Mouse (Mus musculus) heart, adult 18-20 months (tissue): ENCODE measurements around the gene Hspb1. TPM values are rescaled to one million over a fixed set of nuclear protein-coding genes. Genes with fewer than 3 reads are reported as not detected.

Experiments used
- DNase-seq, 2 experiments: peaks; one replicate each; pipeline ENCODE4 v3.0.0; 2021 to 2022; ENCODE audit warnings: mixed read lengths in 1 of 2
- total RNA-seq, 2 experiments: library from RNA; stranded (reverse); gene quantifications; 2 replicates each; pipeline ENCODE4 v1.2.3; 2021

Hspb1 gene
- total RNA-seq, 2 experiments from 2014 or later: 501 to 698 TPM

DNA sequence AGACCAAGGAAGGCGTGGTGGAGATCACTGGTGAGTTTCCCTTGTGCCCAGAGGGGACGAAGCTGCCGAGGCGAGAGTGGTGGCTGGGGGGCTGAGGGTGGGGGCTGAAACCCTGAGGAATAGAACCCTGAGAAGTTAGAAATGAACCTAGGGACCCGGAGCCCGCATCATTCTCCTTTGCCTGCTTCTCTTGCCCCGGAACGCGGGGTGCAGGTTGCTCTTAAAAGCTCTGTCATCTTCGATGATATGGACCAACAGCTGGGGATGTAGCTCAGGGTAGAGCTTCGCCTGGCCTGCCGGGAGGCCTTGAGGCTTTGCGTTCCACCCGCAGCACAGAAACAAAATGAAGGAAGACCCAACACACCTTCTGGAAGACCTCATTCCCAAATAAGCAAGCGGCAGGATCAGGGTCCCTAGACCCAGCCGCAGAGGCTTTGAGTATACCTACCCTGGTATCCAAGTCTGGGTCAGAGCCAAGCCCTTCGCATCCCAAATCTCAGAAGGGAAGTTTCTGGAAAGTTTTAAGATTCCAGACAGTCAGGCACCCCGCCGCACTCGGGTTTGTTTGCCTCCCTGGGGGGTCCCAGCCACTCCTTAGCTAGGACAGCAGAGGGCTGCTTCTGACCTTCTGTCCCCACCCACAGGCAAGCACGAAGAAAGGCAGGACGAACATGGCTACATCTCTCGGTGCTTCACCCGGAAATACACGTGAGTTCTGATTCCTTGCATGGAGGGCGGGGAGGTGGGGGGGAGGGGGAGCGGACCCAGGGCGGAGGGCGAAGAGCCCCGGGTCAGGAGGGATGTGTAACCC, 891 bp downstream of the Hspb1 start:
- DNase-seq: peak; percentile 61 to 73

DNA sequence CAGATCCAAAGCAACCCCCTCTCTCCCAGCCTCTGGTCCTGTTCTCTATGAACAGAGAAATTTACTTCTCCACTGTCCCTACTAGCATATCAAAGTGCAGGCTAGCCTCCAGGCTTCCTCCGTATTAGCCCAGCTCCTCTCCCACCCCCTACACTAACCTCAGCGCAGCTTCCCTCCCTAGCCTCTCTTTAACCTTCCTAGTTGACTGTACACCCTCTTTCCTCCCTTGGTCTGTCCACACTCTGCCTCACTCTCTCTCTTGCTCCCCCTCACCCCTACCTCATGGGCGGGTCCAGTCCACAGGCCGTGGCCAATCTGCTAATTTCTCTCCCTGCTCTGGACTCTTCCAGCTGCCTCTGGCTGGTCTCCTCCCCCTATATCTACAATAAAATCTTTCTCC, 2.6 kb downstream of the Hspb1 start:
- DNase-seq: no peak

DNA sequence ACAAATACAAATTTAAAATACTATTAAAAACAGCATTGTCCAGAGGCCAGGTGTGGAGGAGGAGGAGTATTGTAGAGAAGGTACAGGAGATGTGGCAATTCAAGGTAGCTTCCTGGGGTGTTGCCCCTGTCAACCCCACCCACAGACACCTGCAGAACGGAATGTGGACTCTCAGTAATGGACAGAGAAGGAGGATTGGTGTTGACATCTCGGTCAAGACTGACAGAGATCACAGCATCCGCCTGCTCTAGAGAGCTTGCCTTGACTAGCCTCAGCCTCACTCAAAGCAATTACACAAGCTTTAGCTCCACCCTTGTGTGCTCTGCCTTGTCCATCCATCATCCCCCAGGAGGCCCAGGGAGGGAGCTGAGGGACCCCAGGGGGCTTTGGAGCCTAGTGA, 3.2 kb downstream of the Hspb1 start:
- no peak for DNase-seq

DNA sequence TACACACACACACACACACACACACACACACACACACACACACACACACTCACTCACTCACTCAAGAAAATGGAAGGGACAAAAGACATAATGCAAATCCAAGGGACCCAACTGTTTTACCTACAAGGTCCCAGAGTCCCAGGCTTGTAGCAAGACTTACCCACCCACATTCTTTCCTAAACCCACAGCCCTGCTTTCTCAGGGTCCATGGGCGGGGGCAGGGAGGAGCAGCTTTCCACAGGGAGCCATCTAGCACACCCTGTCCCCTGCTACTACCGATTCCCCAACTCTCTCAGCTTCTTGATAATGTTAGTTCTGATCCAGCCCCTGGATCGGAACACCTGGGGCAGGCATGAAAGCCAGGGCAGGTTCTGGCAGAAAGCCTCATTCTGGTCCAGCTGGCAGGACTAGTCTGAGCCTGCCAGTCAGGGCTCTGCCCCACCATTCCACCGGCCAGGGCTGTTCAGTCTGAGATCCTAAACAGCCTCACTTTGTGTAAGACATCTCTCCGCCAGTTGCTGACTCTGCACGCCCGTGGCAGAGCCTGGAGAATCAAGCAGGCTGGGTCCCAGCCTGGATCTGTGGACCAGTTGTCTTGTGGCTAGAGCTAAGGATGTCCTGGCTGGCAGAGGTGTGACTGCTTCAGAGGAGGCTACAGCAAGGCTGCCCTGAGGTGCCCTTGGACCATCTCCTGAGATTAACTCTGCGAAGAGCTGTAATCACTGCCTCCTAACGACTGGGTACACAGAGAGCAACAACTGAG, 5.1 kb downstream of the Hspb1 start:
- DNase-seq: no peak

DNA sequence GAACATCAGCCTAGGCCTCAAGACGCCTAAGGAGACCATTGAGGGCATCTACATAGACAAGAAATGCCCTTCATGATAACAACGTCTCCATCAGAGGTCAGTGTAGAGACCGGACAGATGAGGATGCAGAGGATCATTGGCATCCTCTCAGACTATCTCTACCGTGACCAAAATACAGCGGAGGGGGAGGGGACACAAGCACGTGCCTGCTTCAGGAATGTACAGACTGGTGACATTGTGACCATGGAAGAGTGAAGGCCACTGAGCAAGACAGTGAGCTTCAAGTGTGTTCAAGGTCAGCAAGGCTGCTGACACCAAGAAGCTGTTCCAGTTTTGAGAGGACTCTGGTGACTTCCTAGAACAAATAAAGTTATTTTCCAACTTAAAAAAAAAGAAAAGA, 7.2 kb downstream of the Hspb1 start:
- no peak for DNase-seq

DNA sequence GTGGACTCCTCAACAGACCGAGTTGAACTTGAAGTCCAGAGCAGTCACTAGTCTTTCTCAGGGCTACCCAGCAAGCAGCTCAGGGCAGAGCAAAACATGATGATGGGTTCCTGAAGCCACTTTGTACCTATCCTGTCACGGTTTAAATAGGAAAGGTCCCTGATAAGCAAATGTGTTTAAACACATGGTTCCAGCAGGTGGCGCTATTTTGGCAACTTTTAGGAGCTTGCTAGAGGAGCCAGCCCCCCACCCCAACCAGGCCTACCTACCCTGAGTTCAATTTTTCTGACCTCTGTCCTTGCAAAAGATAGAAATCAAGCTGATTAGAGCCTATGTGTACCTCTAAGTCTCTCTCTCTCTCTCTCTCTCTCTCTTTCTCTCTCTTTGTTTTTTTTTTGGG, 10.3 kb downstream of the Hspb1 start:
- DNase-seq: peak in 1 of 2 experiments; percentile 73

DNA sequence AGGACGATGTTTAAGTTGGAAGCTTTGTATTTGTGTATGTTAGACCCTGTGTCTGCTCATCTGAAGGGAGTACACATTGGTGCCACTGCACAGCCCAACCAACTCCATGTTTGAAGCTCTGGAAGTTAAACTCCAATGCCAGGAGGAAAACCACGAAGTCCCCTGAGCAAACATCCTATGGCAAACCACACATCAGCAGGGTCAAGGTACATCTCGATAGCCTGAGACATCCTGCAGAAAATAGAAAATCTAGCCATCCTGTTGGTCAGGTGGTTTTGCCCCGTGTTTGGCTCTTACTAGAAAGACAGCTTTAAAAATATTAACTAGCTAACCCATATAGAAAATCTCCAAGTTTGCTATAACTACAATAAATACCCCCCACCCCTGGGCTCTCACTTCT, 11.3 kb downstream of the Hspb1 start:
- DNase-seq: no peak

DNA sequence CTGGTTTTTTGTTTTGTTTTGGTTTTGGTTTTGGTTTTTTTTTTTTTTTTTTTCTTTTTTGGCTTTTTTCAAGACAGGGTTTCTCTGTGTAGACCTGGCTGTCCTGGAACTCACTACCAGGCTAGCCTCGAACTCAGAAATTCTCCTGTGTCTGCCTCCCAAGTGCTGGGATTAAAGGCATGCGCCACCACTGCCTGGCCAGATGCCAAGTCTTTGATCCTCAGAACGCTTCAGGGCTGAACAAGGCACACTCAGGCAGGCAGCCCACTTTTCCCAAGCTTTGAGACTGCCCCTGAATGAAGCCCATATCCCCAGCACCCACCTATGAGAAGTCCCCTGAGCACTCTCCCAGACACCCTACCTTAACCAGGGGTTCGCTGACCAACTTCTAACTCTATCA, 12.1 kb downstream of the Hspb1 start:
- no peak for DNase-seq

DNA sequence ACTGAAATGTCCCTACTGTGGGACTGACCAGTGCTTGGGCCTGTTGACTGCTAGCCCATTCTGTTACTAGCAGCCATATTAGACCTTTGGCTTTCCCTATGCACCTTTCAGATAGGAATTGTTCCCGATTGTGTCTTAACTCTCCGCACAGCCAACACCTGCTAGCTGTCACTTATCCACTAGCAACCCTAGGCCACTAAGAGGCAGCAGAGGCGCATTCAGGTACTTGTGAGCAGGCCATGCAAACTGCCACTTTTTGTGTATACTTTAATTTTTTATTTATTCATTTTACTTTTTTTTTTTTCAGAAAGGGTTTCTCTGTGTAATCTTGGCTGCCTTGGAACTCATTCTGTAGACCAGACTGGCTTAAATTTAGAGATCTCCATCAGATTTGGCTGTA, 13.0 kb downstream of the Hspb1 start:
- DNase-seq: no peak

DNA sequence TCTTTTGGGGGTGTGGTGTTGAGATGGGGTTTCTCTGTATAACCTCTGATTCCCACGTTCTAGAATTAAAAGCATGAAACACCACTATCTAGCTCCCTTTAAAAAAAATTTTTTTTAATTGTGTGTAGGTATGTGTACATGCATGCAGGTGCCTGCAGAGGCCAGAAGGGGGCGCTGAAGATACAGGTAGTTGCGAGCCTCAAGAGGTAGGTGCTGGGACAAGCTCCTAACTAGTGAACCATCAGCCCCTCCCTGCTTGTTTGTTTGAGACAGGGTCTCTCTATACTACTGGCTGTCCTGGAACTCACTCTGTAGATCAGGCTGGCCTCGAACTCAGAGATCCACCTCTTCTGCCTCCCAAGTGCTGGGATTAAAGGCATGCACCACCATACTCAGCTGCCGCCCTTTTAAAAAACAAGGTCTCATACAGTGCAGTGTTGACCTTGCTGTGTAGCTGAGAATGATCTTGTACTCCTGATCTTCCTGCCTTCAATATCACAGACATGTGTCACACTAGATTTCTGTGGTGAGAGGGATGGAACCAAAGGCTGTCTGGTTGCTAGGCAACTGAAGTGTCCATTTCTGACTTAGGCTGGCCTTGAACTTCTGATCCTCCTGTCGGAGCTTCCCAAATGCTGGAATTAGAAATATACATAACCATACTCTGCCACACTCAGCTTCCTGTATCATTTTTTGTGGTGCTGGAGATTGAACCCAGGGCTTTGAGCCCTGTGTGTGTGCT, 13.8 kb downstream of the Hspb1 start:
- no peak for DNase-seq

DNA sequence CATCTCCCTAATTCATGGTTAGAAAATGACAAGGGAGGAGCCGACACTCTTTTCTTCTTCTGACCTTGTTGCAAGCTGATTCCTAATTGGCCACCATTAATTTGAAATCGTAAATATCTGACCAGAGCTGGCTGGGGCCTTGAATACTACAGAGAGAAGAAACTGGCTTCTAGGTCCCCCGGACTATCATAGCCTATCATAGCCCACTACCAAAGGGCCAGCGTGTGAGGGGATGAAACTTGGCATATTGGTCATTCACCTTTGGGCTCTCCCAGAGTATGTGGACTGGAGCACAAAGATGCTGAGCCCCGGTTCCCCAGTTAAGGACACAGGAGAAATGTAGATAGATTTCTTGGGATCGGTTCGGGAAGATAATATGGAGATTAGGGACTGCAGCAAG, 15.3 kb downstream of the Hspb1 start:
- DNase-seq: no peak

DNA sequence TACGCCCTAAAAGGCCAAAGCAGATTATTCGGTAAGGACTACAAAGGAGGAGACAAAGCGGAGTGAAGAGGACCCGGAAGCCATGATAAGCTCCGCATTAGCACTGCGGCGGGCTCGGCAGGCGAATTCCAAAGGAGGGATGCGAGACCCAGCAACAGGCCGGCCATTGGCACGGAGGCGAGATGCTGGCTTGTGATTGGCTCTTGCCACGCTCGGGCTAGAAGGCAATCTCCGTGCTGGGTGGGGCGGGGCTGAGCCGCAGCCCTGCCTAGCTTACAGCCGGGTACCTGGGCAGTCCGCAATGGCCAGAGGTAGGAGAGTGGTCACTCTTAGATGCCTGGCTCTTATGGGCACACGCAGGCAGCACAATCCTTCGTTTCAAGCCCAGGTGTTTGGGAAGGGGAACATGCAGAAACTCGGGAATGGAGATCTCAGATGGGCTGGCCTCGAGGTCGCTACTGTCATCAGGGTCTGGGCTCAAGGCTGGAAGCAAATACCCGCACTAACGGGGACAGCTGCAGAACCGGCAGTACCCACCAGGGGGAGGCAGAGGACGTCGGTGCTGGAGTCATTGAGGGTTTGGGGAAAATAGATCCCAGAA, 15.9 kb downstream of the Hspb1 start:
- peak; percentile 86 to 98 for DNase-seq

DNA sequence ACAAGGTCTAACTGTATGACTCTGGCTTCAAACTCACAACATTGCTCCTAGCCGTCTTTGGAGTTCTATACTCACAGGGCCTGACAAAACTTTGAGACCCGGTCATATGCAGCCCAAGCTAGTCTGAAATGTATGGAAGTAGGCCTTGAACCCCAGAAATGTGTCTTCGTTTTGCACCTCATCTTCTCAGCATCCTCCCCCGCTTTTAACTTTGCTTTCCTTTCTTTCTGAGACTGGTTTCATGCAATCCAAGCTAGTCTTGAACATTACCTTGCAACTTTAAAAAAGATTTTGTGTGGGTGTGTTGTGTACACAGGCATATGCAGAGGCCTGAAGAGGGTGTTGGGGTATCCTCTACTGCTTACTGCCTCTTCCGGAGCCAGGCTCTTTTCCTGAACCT, 16.5 kb downstream of the Hspb1 start:
- DNase-seq: no peak

DNA sequence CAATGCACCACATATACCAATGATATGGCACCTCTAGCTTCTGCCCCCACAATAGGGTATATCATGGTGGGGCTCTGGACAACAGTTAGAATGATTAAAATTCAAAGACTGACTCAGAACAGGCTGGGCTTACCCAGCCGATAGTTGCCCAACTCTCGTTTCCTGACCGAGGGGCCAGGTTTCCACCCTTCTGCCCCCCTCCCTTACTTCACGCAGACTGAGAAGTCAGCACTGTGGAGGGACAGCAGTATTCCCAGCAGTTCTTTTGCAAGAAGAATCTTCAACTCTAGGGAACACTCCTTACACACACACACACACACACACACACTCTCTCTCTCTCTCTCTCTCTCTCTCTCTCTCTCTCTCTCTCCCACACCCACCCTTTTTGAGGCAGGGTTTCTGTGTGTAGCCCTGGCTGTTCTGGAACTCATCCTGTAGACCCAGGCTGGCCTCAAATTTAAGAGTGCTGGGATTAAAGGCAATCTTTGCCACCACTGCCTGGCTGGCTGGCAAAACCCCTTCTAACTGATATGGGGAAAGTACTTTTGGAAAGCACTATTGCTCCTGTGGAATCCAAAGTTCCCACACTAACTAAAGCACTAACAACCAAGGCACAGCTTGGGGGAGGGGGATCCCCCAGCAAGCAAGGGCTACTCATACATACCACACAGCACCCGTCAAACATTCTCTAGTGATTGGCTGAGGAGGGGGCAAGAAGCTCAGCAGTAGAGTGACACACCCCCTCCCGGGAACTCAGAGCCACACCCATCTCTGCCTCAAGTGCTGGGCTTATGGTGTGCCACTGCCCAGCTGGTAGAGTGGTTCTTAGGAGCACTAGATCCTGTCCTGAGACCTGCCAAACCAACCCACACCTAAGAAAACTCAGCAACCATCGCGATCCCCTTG, 17.9 kb downstream of the Hspb1 start:
- DNase-seq: no peak

DNA sequence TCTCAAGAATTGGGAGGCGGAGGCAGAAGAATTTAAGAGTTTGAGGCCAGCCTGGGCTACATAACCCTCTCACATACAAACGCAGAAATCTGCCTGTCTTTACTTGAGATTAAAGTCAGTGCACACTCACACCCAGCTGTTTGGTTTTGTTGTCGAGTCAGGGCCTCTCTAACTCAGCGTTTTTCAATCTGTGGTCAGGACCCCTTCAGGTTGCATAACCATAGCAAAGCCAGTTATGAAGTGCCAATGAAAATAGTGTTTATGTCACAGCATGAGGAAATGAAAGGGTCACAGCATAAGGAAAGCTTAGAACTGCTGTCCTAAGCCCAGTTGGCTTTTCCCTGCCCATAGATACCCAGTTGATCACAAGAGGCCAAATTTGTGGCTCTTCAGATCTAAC, 19.1 kb downstream of the Hspb1 start:
- DNase-seq: no peak

DNA sequence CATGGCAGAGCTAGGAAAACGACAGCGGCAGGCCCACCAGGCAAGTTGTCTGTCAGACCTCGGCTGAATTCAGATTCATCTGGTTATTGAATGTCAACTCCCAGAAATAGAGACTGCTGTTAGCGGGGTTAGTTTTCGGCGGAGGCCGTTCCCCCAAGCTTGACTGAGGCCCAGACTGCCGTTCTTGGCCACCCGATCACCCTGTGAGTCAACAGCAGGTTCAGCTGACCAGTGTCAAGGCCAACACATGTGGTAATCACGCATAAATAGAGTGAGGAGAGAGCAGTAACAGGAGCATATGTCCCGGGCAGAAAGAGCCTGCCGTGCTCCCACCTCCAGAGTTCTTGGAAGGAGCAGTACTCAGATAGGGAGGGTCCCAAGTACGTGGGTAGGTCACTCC, 19.5 kb downstream of the Hspb1 start:
- DNase-seq: peak; percentile 86 to 91

DNA sequence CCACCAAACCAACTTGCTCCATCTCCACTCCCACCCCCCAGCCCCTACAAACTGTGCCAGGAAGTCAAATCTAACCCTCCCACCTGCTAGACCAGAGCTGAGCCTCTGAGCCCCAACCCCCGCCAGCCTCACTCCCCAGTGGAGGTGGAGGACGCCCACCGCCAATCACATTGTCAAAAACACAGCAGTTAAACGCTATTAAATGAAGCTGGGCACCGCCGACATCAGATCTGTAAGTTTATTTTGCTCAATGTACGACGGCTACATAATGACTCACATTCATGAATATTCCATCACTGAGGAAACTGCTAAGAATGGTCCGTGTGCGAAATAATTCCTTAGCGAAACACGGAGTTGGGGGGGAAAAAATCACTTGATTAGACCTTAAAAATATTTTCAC, 20.5 kb downstream of the Hspb1 start:
- no peak for DNase-seq

DNA sequence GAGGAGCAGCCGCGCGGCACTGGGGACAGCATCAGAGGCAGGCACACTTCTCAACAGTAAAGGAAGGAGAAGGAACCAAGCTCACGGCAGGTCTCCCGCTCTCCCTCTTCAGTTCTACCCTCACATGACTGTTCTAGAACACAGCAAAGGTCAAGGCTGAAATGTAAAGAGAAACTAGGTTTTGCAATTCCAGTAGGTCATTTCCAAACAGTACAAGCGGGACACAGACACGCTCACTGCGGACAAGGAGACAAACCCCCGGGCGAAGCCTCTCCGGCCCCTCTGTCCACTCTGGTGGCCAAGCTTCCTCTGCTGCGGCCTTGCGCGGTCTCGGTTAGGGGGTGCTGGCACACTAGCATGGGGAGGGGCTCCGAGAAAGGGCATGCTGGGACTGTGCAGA, 21.3 kb downstream of the Hspb1 start:
- DNase-seq: no peak

DNA sequence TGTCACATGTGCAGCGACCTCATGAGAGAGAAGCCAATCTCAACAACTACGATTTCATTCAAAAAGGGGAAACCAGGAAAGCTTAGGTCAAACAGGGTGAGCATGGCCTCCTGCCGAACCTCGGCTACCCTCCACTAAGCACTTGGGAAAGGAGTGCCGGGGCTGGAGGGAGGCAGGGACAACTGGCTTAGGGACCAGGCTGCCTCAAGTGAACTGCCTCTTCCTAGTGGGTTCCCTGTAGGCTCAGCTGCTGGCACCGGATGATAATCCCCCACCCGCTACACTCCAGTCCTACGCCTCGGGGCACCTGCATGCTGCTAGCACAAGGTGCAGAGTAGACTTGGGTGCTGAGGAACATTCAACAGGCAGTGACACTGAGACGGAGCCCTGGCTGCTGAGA, 21.9 kb downstream of the Hspb1 start:
- peak; percentile 48 to 58 for DNase-seq

DNA sequence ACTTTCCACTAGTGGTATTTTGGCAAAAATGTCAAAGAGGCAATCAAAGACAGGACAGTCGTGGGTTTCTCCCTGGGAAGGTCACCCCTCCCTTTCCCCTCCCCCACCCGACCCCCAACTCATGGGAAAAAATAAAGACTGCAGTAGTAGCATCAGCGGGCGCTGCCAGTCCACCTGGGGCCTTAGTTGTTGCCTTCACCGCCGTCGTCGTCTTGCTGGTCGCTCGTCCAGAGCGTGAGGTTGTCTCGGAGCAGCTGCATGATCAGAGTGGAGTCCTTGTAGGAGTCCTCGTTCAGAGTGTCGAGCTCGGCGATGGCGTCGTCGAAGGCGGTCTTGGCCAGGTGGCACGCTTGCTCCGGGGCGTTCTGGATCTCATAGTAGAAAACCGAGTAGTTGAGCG, 23.1 kb downstream of the Hspb1 start:
- DNase-seq: no peak

DNA sequence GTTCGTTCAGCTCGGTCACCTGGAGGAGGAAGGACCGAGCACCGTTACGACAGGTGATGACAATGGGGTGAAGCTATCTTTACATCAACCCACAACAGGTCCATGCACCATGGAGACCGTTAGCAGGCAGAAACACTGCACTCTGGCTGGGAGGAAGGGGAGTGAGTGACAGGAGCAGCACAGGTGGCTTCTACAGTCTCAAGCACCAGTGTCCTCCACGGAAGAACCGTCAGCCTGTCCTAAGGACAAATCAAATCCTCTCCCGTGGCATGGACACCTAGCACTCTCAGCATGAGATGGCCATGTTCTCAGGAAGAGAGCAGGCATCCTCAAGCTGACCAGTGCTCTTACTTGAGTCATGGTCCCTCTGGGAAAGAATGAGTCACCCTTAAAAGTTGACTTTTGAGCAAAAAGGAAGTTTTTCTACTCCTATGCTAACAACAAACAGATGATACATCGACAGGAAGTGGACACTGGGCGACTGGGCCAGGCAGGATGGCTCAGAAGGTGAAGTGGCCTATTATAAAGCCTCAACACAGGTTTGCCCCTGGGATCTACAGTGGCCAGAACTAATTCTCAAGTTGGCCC, 24.0 kb downstream of the Hspb1 start:
- peak in 1 of 2 experiments; percentile 56 for DNase-seq
